Mouse (Mus musculus) hindbrain, postnatal 0 days (tissue): ENCODE measurements around the gene Sec24c. TPM values are rescaled to one million over a fixed set of nuclear protein-coding genes. Genes with fewer than 3 reads are reported as not detected.

Experiments
- ATAC-seq: fragments of 200-750 bp; cut with Nextera tagmentation; 2 replicates; pipeline ENCODE4 v1.8.0; 2017; ENCODE audit warnings: mild to moderate bottlenecking, moderate TSS enrichment, moderate library complexity
- DNase-seq: peaks from one replicate; pipeline ENCODE4 v3.0.0-alpha.2; 2015; ENCODE audit warnings: low spot score
- H3K27ac ChIP-seq: fragments of 300-500 bp; sonication (generic); 2 replicates; pipeline ENCODE4 v1.5.1; 2014; ENCODE audit warnings: mild to moderate bottlenecking
- H3K27me3 ChIP-seq: fragments of 300-500 bp; sonication (generic); 2 replicates; pipeline ENCODE4 v1.6.1; 2014; ENCODE audit warnings: low read length, mixed read lengths; ENCODE audit not compliant: insufficient read depth
- H3K36me3 ChIP-seq: fragments of 300-500 bp; sonication (generic); 2 replicates; pipeline ENCODE4 v1.6.1; 2014; ENCODE audit warnings: low read length, mixed read lengths; ENCODE audit not compliant: insufficient read depth
- H3K4me1 ChIP-seq: fragments of 300-500 bp; sonication (generic); 2 replicates; pipeline ENCODE4 v1.6.1; 2014; ENCODE audit warnings: antibody characterized with exemption, low read length, mixed read lengths; ENCODE audit not compliant: insufficient read depth
- H3K4me2 ChIP-seq: fragments of 300-500 bp; sonication (generic); 2 replicates; pipeline ENCODE4 v1.6.1; 2014; ENCODE audit warnings: low read depth, mild to moderate bottlenecking, low read length, moderate library complexity, mixed read lengths
- H3K4me3 ChIP-seq: fragments of 300-500 bp; sonication (generic); 2 replicates; pipeline ENCODE4 v1.5.1; 2014; ENCODE audit warnings: low read length
- H3K9ac ChIP-seq: fragments of 300-500 bp; sonication (generic); replicated peaks from 2 replicates; pipeline ENCODE4 v1.6.1; 2014; ENCODE audit warnings: mild to moderate bottlenecking, low read length, moderate library complexity, mixed read lengths
- H3K9me3 ChIP-seq: fragments of 300-500 bp; sonication (generic); 2 replicates; pipeline ENCODE4 v1.6.1; 2016; ENCODE audit warnings: low read length, mixed read lengths
- CTCF ChIP-seq: IDR thresholded peaks from 2 replicates; pipeline ENCODE4 v1.5.1; 2016; ENCODE audit warnings: antibody characterized with exemption, control low read depth, low read depth
- WGBS: fragments of 180-500 bp; shearing (Covaris S2); extraction: QIAGEN DNeasy Blood & Tissue Kit; methylation state at CpG from one replicate; pipeline ENCODE4 v1.1.7; 2014; 5-methylcytosine and 5-hydroxymethylcytosine counted together
- polyA plus RNA-seq: library from polyadenylated mRNA; unstranded; fragments of >200 nt; fragmentation: Nextera tagmentation; extraction: Ambion mirVana; gene quantifications from 2 replicates; pipeline ENCODE4 v1.2.1, GENCODE M21; 2015
- total RNA-seq: library from RNA; depleted of rRNA; stranded (reverse); fragments of >200 nt; gene quantifications from 2 replicates; pipeline ENCODE4 v1.2.3, GENCODE M21; 2014

Sec24c gene
- total and polyA plus RNA-seq, 2 experiments from 2014 or later = 58.7 to 166 TPM

DNA sequence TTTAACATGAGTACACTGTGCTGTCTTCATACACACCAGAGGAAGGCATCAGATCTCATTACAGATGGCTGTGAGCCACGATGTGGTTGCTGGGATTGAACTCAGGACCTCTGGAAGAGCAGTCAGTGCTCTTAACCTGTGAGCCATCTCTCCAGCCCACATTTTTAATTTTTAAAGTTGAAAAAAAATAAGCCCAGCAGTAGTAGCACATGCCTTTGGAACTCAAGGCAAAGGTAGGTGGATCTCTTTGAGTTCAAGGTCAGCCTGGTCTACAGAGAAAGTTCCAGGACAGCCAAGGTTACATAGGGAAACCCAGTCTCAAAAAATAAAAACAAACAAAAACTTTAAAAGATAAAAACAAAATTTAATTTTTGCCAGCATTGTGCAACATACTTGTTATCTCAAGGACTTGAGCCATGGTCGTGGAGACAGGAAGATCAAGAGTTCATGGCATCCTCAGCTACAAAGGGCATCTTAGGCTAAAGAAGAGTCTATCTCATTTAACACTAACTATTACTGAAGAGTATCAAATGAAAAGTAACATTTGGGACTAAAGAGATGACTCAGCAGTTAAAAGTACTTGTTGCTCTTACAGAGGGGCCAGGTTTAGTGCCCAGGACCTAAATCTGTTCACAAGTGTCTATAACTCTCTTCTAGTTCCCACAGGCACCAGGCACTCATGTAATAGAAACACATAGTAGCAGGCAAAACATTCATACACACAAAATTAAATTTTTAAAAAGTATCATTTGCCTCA is 36.1 kb upstream of the Sec24c start:
- Histone ChIP-seq H3K36me3 (no peaks in the 10 kb centered on the region), H3K4me3 (no peak overlapping the region), H3K9ac (no peak overlapping the region), H3K27me3 (no peaks in the 10 kb centered on the region), H3K9me3 (no peaks in the 10 kb centered on the region), H3K27ac (no peak overlapping the region), H3K4me2 (no peak overlapping the region), H3K4me1 (no peaks in the 10 kb centered on the region)
- WGBS = 85% methylated on average over 2 of the region's 2 CpGs
- TF ChIP-seq CTCF = no peak
- ATAC-seq (no peak), DNase-seq (no peak)

DNA sequence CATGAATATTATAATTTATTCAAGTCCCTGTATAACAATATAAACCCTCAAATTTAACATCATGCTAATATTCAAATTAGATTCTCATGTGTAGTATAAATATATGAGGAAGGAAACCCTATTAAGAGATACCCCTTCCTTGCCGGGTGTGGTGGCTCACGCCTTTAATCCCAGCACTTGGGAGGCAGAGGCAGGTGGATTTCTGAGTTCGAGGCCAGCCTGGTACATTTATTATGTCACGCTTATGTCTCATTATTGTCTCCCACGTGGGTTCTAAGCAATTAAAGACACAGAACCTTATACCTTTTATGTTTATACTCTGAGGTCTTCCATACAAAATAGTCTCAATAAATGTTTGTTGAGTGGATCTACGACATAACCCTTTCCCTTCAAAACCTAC is 35.4 kb upstream of the Sec24c start:
- Histone ChIP-seq H3K4me1 (no peaks in the 10 kb centered on the region), H3K9ac (no peak overlapping the region), H3K27me3 (no peaks in the 10 kb centered on the region), H3K4me3 (no peak overlapping the region), H3K4me2 (no peak overlapping the region), H3K27ac (no peak overlapping the region), H3K36me3 (no peaks in the 10 kb centered on the region), H3K9me3 (no peaks in the 10 kb centered on the region)
- DNase-seq = no peak
- no peak for TF ChIP-seq CTCF
- 90% methylated on average over 6 of the region's 6 CpGs for WGBS
- ATAC-seq = no peak

DNA sequence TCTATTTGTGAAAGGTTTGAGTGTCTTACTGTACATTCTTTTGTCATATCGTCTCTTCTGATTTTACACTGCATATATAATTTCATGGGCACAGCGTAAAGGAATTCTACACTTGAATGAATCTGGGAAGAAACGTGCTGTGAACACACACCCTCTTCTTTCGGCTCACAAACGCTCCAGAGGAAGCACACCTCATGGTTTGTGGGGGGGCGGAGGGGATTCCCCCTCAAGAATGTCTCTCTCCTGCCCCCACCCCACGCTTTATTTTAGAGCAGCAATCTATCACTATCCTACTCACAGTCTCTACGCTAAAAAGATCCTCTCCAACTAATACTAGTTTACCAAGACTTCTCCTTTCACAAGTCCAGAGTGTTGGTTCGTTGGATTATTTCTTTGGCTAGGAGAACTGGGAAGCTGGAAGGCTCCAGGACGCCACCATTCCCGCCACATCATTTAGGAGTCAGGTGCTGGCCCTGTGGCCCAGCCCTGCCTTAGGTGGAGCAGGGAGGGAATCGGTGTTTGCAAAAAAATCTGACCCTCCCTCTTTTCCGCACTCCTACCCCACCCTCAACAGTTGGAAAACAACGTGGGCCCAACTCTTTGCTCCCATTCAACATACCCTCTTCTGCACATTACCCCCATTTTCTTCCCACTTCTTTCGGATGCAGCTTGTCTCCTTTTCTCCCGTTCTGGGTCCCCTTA is 34.0 kb upstream of the Sec24c start:
- DNase-seq (peak; percentile 33), ATAC-seq (peak; percentile 62)
- H3K4me3 ChIP-seq = peak overlapping the region; percentile 87
- H3K4me2 ChIP-seq = peak overlapping the region; percentile 86
- 1% methylated on average over 16 of the region's 16 CpGs for WGBS
- no peaks in the 10 kb centered on the region for H3K9me3 ChIP-seq
- H3K4me1 ChIP-seq = no peaks in the 10 kb centered on the region
- no peak for TF ChIP-seq CTCF
- H3K27me3 ChIP-seq = no peaks in the 10 kb centered on the region
- peak overlapping the region; percentile 87 for H3K9ac ChIP-seq
- peak overlapping the region; percentile 95 for H3K27ac ChIP-seq
- no peaks in the 10 kb centered on the region for H3K36me3 ChIP-seq

DNA sequence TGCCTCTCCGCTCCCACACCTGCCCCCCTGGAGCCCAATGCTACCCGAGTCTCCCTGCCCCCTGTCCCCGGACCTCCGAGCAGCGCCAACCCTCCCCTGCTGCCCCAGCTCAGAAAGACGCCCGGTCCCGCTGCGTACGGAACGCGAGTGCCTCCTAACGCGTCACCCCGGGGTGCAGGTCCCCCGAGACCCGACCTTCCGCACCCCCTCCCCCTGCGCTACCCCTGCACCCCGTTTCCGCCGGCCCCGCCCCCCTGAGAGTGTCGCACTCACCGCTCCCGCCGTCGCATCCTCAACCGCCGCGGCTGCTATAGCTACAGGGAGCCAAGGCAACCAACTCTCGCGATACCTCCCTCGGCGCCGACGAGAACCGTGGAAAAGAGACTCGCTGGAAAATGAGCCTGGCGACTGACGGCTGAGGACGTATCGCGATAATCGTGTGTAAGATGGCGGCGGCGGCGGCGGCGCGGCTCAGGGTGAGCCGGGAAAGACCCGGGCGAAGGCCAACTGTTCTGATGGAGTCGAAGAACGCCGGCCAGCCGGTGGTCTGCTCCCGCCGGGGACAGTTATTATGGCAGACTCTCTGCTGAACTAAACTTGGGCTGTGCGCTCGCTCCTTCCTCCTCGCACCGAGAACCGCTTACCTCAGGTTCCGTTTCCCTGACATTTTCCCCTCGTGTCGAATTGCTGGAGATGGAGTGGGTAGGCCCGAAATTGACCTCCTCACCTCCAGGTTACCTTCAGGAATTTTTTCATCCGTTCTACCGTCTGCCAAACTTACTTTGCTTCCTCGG is 33.3 kb upstream of the Sec24c start, which contains the start of gene Usp54:
Gene Usp54, minus strand, starts transcription at position 420 of the 794 bp plus-strand sequence.
- peak within 1 kb of the TSS; percentile 87 for H3K9ac ChIP-seq
- no peaks in the 10 kb centered on the region for H3K9me3 ChIP-seq
- ATAC-seq = peak; percentile 97
- DNase-seq = peak; percentile 98
- under 1% methylated on average over 71 of the region's 73 CpGs for WGBS
- no peak for TF ChIP-seq CTCF
- H3K36me3 ChIP-seq = no peaks in the 10 kb centered on the region
- no peaks in the 10 kb centered on the region for H3K27me3 ChIP-seq
- no peaks in the 10 kb centered on the region for H3K4me1 ChIP-seq
- H3K4me3 ChIP-seq = peak within 1 kb of the TSS; percentile 87
- peak within 1 kb of the TSS; percentile 95 for H3K27ac ChIP-seq
- peak within 1 kb of the TSS; percentile 86 for H3K4me2 ChIP-seq

DNA sequence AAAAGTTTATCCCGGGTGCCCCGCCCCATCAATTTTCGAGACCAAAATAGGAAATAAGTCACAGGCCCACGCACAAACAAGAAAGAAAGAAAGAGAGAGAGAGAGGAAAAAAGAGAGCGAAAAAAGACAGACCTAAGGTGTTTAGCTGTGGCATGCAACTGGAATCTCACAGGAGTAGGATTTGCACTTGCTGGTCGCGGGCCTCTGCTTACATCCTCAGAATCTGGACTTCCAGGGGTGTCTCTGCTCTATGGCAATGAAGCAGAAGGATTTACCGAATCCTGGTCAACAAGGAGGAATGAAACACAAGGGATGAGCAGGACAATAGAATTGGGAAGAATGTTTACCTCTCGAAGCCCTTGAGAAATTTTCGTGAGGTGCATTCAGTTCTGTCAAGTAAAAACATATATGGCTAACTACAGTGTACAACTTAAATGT is 32.7 kb upstream of the Sec24c start:
- Histone ChIP-seq H3K4me3 (peak overlapping the region; percentile 87), H3K4me2 (peak overlapping the region; percentile 86), H3K9ac (peak overlapping the region; percentile 87), H3K4me1 (no peaks in the 10 kb centered on the region), H3K36me3 (no peaks in the 10 kb centered on the region), H3K9me3 (no peaks in the 10 kb centered on the region), H3K27ac (peak overlapping the region; percentile 95), H3K27me3 (no peaks in the 10 kb centered on the region)
- TF ChIP-seq CTCF = no peak
- DNase-seq (no peak), ATAC-seq (no peak)
- 11% methylated on average over 10 of the region's 10 CpGs for WGBS

DNA sequence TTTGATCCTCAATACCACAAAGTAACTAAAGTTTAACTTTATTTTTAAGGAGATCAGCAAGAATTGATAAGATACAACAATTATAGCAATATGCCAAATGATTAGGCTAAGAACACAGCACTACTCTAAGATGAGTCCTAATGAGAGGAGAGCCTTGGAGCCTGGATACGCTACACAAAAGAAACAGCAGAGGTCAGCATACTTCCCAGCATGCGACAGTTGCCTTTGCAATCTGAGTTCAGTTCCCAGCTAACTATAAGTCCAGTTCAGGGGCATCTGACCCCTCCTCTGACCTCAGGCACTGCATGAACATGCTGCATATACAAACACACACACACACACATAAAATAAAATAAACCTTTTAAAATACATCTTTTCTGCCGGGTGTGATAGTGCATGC is 28.6 kb upstream of the Sec24c start:
- Histone ChIP-seq H3K9ac (no peak overlapping the region), H3K9me3 (no peaks in the 10 kb centered on the region), H3K4me3 (no peak overlapping the region), H3K4me1 (no peaks in the 10 kb centered on the region), H3K36me3 (no peaks in the 10 kb centered on the region), H3K4me2 (no peak overlapping the region), H3K27ac (no peak overlapping the region), H3K27me3 (no peaks in the 10 kb centered on the region)
- ATAC-seq = no peak
- 0 out of 2 replicates have a peak, but pooled peaks have one; percentile 13 for TF ChIP-seq CTCF
- DNase-seq = no peak
- WGBS = 30% methylated on average over 3 of the region's 3 CpGs
